Mouse (Mus musculus) limb, embryonic 10.5 days (tissue): ENCODE measurements at regions not wholly inside any gene's neighbourhood (a gene's known extent, or its start where the extent isn't known, plus 50 kb on each side); places are given as distances from the start of the nearest gene placed in this dataset.

ENCODE experiments used
- DNase-seq: peaks from one replicate; pipeline ENCODE4 v3.0.0-alpha.2; 2017; ENCODE audit warnings: low spot score
- H3K27ac ChIP-seq: fragments of 300-500 bp; sonication (generic); 2 replicates; pipeline ENCODE4 v1.5.1; 2016; ENCODE audit warnings: mild to moderate bottlenecking
- H3K27me3 ChIP-seq: fragments of 300-500 bp; sonication (generic); 2 replicates; pipeline ENCODE4 v1.6.1; 2016; ENCODE audit warnings: low read depth, mild to moderate bottlenecking; ENCODE audit not compliant: poor library complexity, severe bottlenecking
- H3K36me3 ChIP-seq: fragments of 300-500 bp; sonication (generic); 2 replicates; pipeline ENCODE4 v1.6.1; 2016; ENCODE audit warnings: mild to moderate bottlenecking, moderate library complexity
- H3K4me1 ChIP-seq: fragments of 300-500 bp; sonication (generic); 2 replicates; pipeline ENCODE4 v1.6.1; 2016
- H3K4me3 ChIP-seq: fragments of 300-500 bp; sonication (generic); 2 replicates; pipeline ENCODE4 v1.5.1; 2016; ENCODE audit warnings: mild to moderate bottlenecking, moderate library complexity
- H3K9me3 ChIP-seq: fragments of 300-500 bp; sonication (generic); replicated peaks from 2 replicates; pipeline ENCODE4 v1.6.1; 2016; ENCODE audit warnings: mild to moderate bottlenecking
- WGBS: fragments of 180-500 bp; shearing (Covaris S2); methylation state at CpG from one replicate; pipeline ENCODE4 v1.1.7; 2016; 5-methylcytosine and 5-hydroxymethylcytosine counted together

- no peaks in the 10 kb centered on the region for H3K36me3 ChIP-seq
- no peaks in the 10 kb centered on the region for H3K9me3 ChIP-seq
- WGBS, result 78% methylated on average over 9 of the region's 9 CpGs
- DNase-seq, result no peak
- H3K4me3 ChIP-seq, result no peak overlapping the region
- no peak overlapping the region for H3K27ac ChIP-seq
- 0 out of 2 replicates have a peak, but pooled peaks cover 4% of the 10 kb centered on the region for H3K4me1 ChIP-seq
- no peaks in the 10 kb centered on the region for H3K27me3 ChIP-seq
Observed at GRCm38 (mm10) chr2:170253681-170254440, 106.0 kb upstream of the Zfp217 start.

GRCm38 (mm10) chr2:170252255-170253034 is 104.5 kb upstream of the Zfp217 start:
- Histone ChIP-seq H3K36me3 (no peaks in the 10 kb centered on the region), H3K27me3 (no peaks in the 10 kb centered on the region), H3K27ac (no peak overlapping the region), H3K9me3 (no peaks in the 10 kb centered on the region), H3K4me1 (peaks cover 6% of the 10 kb centered on the region; the same call in 1 of the 2 replicates), H3K4me3 (no peak overlapping the region)
- 73% methylated on average over 14 of the region's 14 CpGs for WGBS
- no peak for DNase-seq

- H3K9me3 ChIP-seq, result no peaks in the 10 kb centered on the region
- no peak for DNase-seq
- H3K27ac ChIP-seq, result no peak overlapping the region
- 98% methylated on average over 2 of the region's 2 CpGs for WGBS
- H3K27me3 ChIP-seq, result peaks cover 12% of the 10 kb centered on the region; the same call in 1 of the 2 replicates
- no peak overlapping the region for H3K4me3 ChIP-seq
- peaks cover 6% of the 10 kb centered on the region; the same call in 1 of the 2 replicates for H3K4me1 ChIP-seq
- no peaks in the 10 kb centered on the region for H3K36me3 ChIP-seq
Observed at GRCm38 (mm10) chr2:170250680-170251079, 102.8 kb upstream of the Zfp217 start.

- H3K27ac ChIP-seq, result no peak overlapping the region
- peaks cover 9% of the 10 kb centered on the region; the same call in 1 of the 2 replicates for H3K4me1 ChIP-seq
- WGBS, result 61% methylated on average over 11 of the region's 11 CpGs
- no peak overlapping the region for H3K4me3 ChIP-seq
- H3K36me3 ChIP-seq, result no peaks in the 10 kb centered on the region
- no peaks in the 10 kb centered on the region for H3K9me3 ChIP-seq
- peaks cover 14% of the 10 kb centered on the region; the same call in 1 of the 2 replicates for H3K27me3 ChIP-seq
- DNase-seq, result no peak
Observed at GRCm38 (mm10) chr2:170247702-170248445, 100.0 kb upstream of the Zfp217 start.

GRCm38 (mm10) chr2:170245637-170246341 is 97.9 kb upstream of the Zfp217 start:
- H3K36me3 ChIP-seq, result no peaks in the 10 kb centered on the region
- no peak overlapping the region for H3K27ac ChIP-seq
- no peaks in the 10 kb centered on the region for H3K9me3 ChIP-seq
- H3K27me3 ChIP-seq, result peaks cover 14% of the 10 kb centered on the region; the same call in 1 of the 2 replicates
- peaks cover 9% of the 10 kb centered on the region; the same call in 1 of the 2 replicates for H3K4me1 ChIP-seq
- no peak for DNase-seq
- no peak overlapping the region for H3K4me3 ChIP-seq
- WGBS, result 50% methylated on average over 12 of the region's 12 CpGs

GRCm38 (mm10) chr2:170244108-170244507 is 96.2 kb upstream of the Zfp217 start:
- no peak overlapping the region for H3K27ac ChIP-seq
- H3K9me3 ChIP-seq, result no peaks in the 10 kb centered on the region
- peaks cover 9% of the 10 kb centered on the region; the same call in 1 of the 2 replicates for H3K4me1 ChIP-seq
- H3K36me3 ChIP-seq, result no peaks in the 10 kb centered on the region
- H3K4me3 ChIP-seq, result no peak overlapping the region
- WGBS, result 85% methylated on average over 4 of the region's 4 CpGs
- DNase-seq, result no peak
- H3K27me3 ChIP-seq, result peaks cover 14% of the 10 kb centered on the region; the same call in 1 of the 2 replicates

- Histone ChIP-seq H3K36me3 (no peaks in the 10 kb centered on the region), H3K27me3 (no peaks in the 10 kb centered on the region), H3K4me3 (no peak overlapping the region), H3K9me3 (no peaks in the 10 kb centered on the region), H3K27ac (no peak overlapping the region), H3K4me1 (0 out of 2 replicates have a peak, but pooled peaks cover 6% of the 10 kb centered on the region)
- 89% methylated on average over 1 of the region's 1 CpGs for WGBS
- DNase-seq, result no peak
Observed at GRCm38 (mm10) chr2:170237959-170238358, 90.1 kb upstream of the Zfp217 start.

- Histone ChIP-seq H3K4me3 (no peak overlapping the region), H3K27me3 (no peaks in the 10 kb centered on the region), H3K9me3 (no peaks in the 10 kb centered on the region), H3K4me1 (0 out of 2 replicates have a peak, but pooled peaks cover 6% of the 10 kb centered on the region), H3K36me3 (no peaks in the 10 kb centered on the region), H3K27ac (0 out of 2 replicates have a peak overlapping the region, but pooled peaks have one; percentile 20)
- 75% methylated on average over 4 of the region's 4 CpGs for WGBS
- DNase-seq, result no peak
Observed at GRCm38 (mm10) chr2:170233426-170233825, 85.5 kb upstream of the Zfp217 start.

- DNase-seq, result no peak
- Histone ChIP-seq H3K9me3 (no peaks in the 10 kb centered on the region), H3K4me1 (no peaks in the 10 kb centered on the region), H3K27ac (no peak overlapping the region), H3K27me3 (no peaks in the 10 kb centered on the region), H3K36me3 (no peaks in the 10 kb centered on the region), H3K4me3 (no peak overlapping the region)
- WGBS, result 94% methylated on average over 8 of the region's 8 CpGs
Observed at GRCm38 (mm10) chr2:170229461-170230080, 81.7 kb upstream of the Zfp217 start.

GRCm38 (mm10) chr2:170228318-170228994 is 80.6 kb upstream of the Zfp217 start:
- no peak overlapping the region for H3K27ac ChIP-seq
- 93% methylated on average over 10 of the region's 10 CpGs for WGBS
- no peak for DNase-seq

GRCm38 (mm10) chr2:170223872-170224271 is 76.0 kb upstream of the Zfp217 start:
- 86% methylated on average over 7 of the region's 7 CpGs for WGBS
- no peak for DNase-seq
- Histone ChIP-seq H3K4me3 (no peak overlapping the region), H3K4me1 (peaks cover 47% of the 10 kb centered on the region), H3K27me3 (no peaks in the 10 kb centered on the region; the same call in 1 of the 2 replicates), H3K9me3 (no peaks in the 10 kb centered on the region), H3K27ac (no peak overlapping the region), H3K36me3 (no peaks in the 10 kb centered on the region)

More at GRCm38 (mm10) chr2:170228318-170228994, 80.6 kb upstream of the Zfp217 start:
- Histone ChIP-seq H3K27me3 (no peaks in the 10 kb centered on the region), H3K4me1 (peaks cover under 1% of the 10 kb centered on the region; the same call in 1 of the 2 replicates), H3K4me3 (no peak overlapping the region), H3K9me3 (no peaks in the 10 kb centered on the region), H3K36me3 (no peaks in the 10 kb centered on the region)
